Mouse (Mus musculus): Measurements from ENCODE around the gene 9530077C05Rik.

DNA sequence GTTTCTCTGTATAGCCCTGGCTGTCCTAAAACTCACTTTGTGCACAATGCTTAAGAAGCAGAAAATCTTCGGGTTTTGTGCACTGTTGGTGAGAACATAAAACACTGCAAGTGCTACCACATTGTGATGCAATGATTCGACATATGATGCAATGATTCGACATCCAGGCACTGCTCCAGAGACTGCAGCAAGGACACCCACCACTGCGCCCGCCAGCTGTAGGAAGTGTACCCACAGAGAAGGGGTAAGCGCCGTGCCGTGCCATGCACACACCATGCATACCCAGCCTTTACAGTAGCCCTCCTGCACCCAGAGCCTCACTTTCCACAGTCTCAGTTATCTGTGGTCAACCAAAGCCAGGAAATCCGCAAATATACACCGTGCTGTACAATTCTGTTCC is 44.7 kb upstream of the 9530077C05Rik start:
- no peak for TF ChIP-seq POLR2A (IDR thresholded peaks at IDR 0.05; ENCODE audit: borderline replicate concordance, control insufficient read depth, low read depth, low read length)
- TF ChIP-seq CTCF (IDR thresholded peaks at IDR 0.05; ENCODE audit: control insufficient read depth, insufficient read depth, low read length): no peak

Data from bone marrow, adult 2 months (tissue).